8 mouse cellular contexts compared by ENCODE assay signal in genomic region chr8:122938591-122938990, GRCm38 (mm10).
A peak's percentile ranks its signal among the peaks of the same experiment; 100 is the strongest.
DNase-seq lines count a peak whose midpoint lies in the region; ATAC-seq and TF ChIP-seq lines count a peak whose summit lies in the region.

No protein-coding gene starts in this region.

- H3K36me3 ChIP-seq in heart, embryonic 11.5 days (ENCODE audit: control insufficient read depth, insufficient read depth, low read length) = no peaks in the 10 kb centered on the region
- no peaks in the 10 kb centered on the region for H3K36me3 ChIP-seq in heart, embryonic 10.5 days

- DNase-seq in heart, embryonic 10.5 days (ENCODE audit: low spot score) = no peak
- DNase-seq in left cerebral cortex, postnatal 25 days (ENCODE audit: low spot score in 2 of 2) = no peak
- DNase-seq in frontal cortex, postnatal 36 days (ENCODE audit: low spot score in 2 of 2) = no peak
- no peak for DNase-seq in adrenal gland, postnatal 25 days

- H3K4me3 ChIP-seq in heart, embryonic 11.5 days (ENCODE audit: low read depth, low read length) = no peak overlapping the region
- H3K4me3 ChIP-seq in heart, embryonic 10.5 days = no peak overlapping the region
- no peak overlapping the region for H3K4me3 ChIP-seq in olfactory bulb, adult 2 months (ENCODE audit: insufficient read depth, low read depth, low read length)

- no peak overlapping the region for H3K4me2 ChIP-seq in heart, embryonic 11.5 days

- TF ChIP-seq POLR2A in olfactory bulb, adult 2 months (IDR thresholded peaks at IDR 0.05; ENCODE audit: insufficient read depth, low read depth, low read length) = no peak

- intact Hi-C loops in left cerebral cortex, postnatal 25 days (cut with DNase I) = no loop called here

- peak overlapping the region; percentile 36; the same call in 1 of the 2 replicates for H3K27ac ChIP-seq in heart, embryonic 11.5 days (ENCODE audit: low read depth, low read length)
- H3K27ac ChIP-seq in heart, embryonic 10.5 days = no peak overlapping the region
- peak overlapping the region; percentile 34; the same call in 1 of the 2 replicates for H3K27ac ChIP-seq in olfactory bulb, adult 2 months (ENCODE audit: insufficient read depth, low read depth, low read length)

- TF ChIP-seq CTCF in olfactory bulb, adult 2 months (IDR thresholded peaks at IDR 0.05; ENCODE audit: insufficient read depth, low read depth, low read length) = no peak

- H3K9ac ChIP-seq in heart, embryonic 11.5 days (ENCODE audit: low read depth, low read length) = no peak overlapping the region

- peaks cover 28% of the 10 kb centered on the region for H3K4me1 ChIP-seq in heart, embryonic 11.5 days (ENCODE audit: control insufficient read depth, insufficient read depth, low read length)
- peaks cover 45% of the 10 kb centered on the region for H3K4me1 ChIP-seq in heart, embryonic 10.5 days
- peaks cover 13% of the 10 kb centered on the region for H3K4me1 ChIP-seq in olfactory bulb, adult 2 months (ENCODE audit: control insufficient read depth, insufficient read depth, low read length)

- H3K9me3 ChIP-seq in heart, embryonic 11.5 days (replicated peaks; ENCODE audit: control insufficient read depth, low read length) = no peaks in the 10 kb centered on the region
- no peaks in the 10 kb centered on the region for H3K9me3 ChIP-seq in heart, embryonic 10.5 days

- H3K27me3 ChIP-seq in heart, embryonic 11.5 days (ENCODE audit: control insufficient read depth, insufficient read depth, low read length) = no peaks in the 10 kb centered on the region
- no peaks in the 10 kb centered on the region for H3K27me3 ChIP-seq in heart, embryonic 10.5 days (ENCODE audit: insufficient read depth, poor library complexity, severe bottlenecking)

- ATAC-seq in heart, embryonic 11.5 days (replicated peaks; ENCODE audit: insufficient number of reproducible peaks, low FRiP score, low TSS enrichment) = no peak
- peak; percentile 81 for ATAC-seq in CD4-positive, CD25-positive, alpha-beta regulatory T cell, adult 4 months
- ATAC-seq in inflammation-experienced regulatory T-cells, adult 6 months = peak; percentile 83

- WGBS in heart, embryonic 11.5 days (ENCODE audit: insufficient replicate concordance) = 22% methylated on average over 4 of the region's 4 CpGs
- WGBS in heart, embryonic 10.5 days = 22% methylated on average over 4 of the region's 4 CpGs
- 22% methylated on average over 4 of the region's 4 CpGs for WGBS in olfactory bulb, adult 2 months
